ENCODE assay signal across 16 mouse cellular contexts in genomic region chr7:29118142-29118851, GRCm38 (mm10). TPM values are rescaled to one million over a fixed set of nuclear protein-coding genes. Genes with fewer than 3 reads are reported as not detected.
DNase-seq lines count a peak whose midpoint lies in the region; ATAC-seq and TF ChIP-seq lines count a peak whose summit lies in the region.
"Had no signal": no experiment of that assay in that cellular context is flagged by ENCODE, and none has a peak within 500 bp of the region (broad histone marks: within the 10 kb centered on the region; RNA-seq: fewer than 3 reads in every experiment).

No protein-coding gene starts in this region.

- H3K4me3 ChIP-seq in kidney, embryonic 15.5 days (replicated peaks): no peak overlapping the region
- H3K4me3 ChIP-seq in E14TG2a.4 (replicated peaks; ENCODE audit: low read length): peak overlapping the region; percentile 59
- H3K4me3 ChIP-seq in limb, embryonic 10.5 days: no peak overlapping the region
- H3K4me3 ChIP-seq: limb, embryonic 13.5 days had no signal

- no peaks in the 10 kb centered on the region for H3K9me3 ChIP-seq in kidney, embryonic 15.5 days (replicated peaks)
- no peaks in the 10 kb centered on the region for H3K9me3 ChIP-seq in E14TG2a.4 (ENCODE audit: low read length)
- no peaks in the 10 kb centered on the region for H3K9me3 ChIP-seq in limb, embryonic 10.5 days (replicated peaks)
- H3K9me3 ChIP-seq: limb, embryonic 13.5 days had no signal

- no peak overlapping the region for H3K27ac ChIP-seq in kidney, embryonic 15.5 days
- H3K27ac ChIP-seq in limb, embryonic 10.5 days: no peak overlapping the region
- H3K27ac ChIP-seq: hindbrain, embryonic 14.5 days; limb, embryonic 13.5 days had no signal

- no peak for DNase-seq in kidney, adult 18-20 months
- peak; percentile 70 for DNase-seq in ES-CJ7 (ENCODE audit: low read depth, low spot score)
- peak; percentile 38 for DNase-seq in limb, embryonic 10.5 days (ENCODE audit: low spot score)
- DNase-seq in urinary bladder, postnatal 14 days (ENCODE audit: low spot score): no peak
- no peak for DNase-seq in lung, postnatal 36 days
- DNase-seq: adrenal gland, postnatal 14 days; cerebellum, adult 11-12 months; gastrocnemius, postnatal 10 days; heart, postnatal 10 days; kidney, adult 9 months; thymus, adult 2 months had no signal

- no peak for TF ChIP-seq CTCF in E14TG2a.4 (conservative IDR thresholded peaks at IDR 0.05; ENCODE audit: low read length)

- 0 out of 2 replicates have a peak, but pooled peaks cover 7% of the 10 kb centered on the region for H3K4me1 ChIP-seq in kidney, embryonic 15.5 days
- H3K4me1 ChIP-seq in E14TG2a.4 (replicated peaks; ENCODE audit: low read depth, low read length): peaks cover 25% of the 10 kb centered on the region
- peaks cover 14% of the 10 kb centered on the region for H3K4me1 ChIP-seq in limb, embryonic 10.5 days
- H3K4me1 ChIP-seq: limb, embryonic 13.5 days had no signal

- 16% methylated on average over 18 of the region's 18 CpGs for WGBS in kidney, embryonic 15.5 days
- 9% methylated on average over 18 of the region's 18 CpGs for WGBS in limb, embryonic 10.5 days

- no peaks in the 10 kb centered on the region for H3K36me3 ChIP-seq in kidney, embryonic 15.5 days
- H3K36me3 ChIP-seq in E14TG2a.4 (ENCODE audit: insufficient read depth, low read length): peaks cover 12% of the 10 kb centered on the region
- H3K36me3 ChIP-seq in limb, embryonic 10.5 days: peaks cover 6% of the 10 kb centered on the region; the same call in 1 of the 2 replicates
- H3K36me3 ChIP-seq: limb, embryonic 13.5 days had no signal

- H3K4me2 ChIP-seq in kidney, embryonic 15.5 days: no peak overlapping the region
- H3K4me2 ChIP-seq: hindbrain, embryonic 14.5 days; limb, embryonic 13.5 days had no signal

- ATAC-seq in kidney, embryonic 15.5 days (replicated peaks; ENCODE audit: low FRiP score): 0 out of 2 replicates have a peak, but pooled peaks have one; percentile 41
- ATAC-seq: activated CD4-positive, CD25-positive, alpha-beta regulatory T cell, adult 4 months had no signal

- peaks cover 5% of the 10 kb centered on the region; the same call in 1 of the 2 replicates for H3K27me3 ChIP-seq in kidney, embryonic 15.5 days
- peaks cover 13% of the 10 kb centered on the region; the same call in 1 of the 2 replicates for H3K27me3 ChIP-seq in E14TG2a.4 (ENCODE audit: insufficient read depth, low read length)
- H3K27me3 ChIP-seq in limb, embryonic 10.5 days (ENCODE audit: low read depth, poor library complexity, severe bottlenecking): no peaks in the 10 kb centered on the region
- H3K27me3 ChIP-seq: limb, embryonic 13.5 days had no signal

- H3K9ac ChIP-seq in kidney, embryonic 15.5 days: no peak overlapping the region
- H3K9ac ChIP-seq: hindbrain, embryonic 14.5 days; limb, embryonic 13.5 days had no signal

RNA-seq across cellular contexts. Expression of gene Ryr1, which starts 6.7 kb away (rescaled TPM):
- polyA plus RNA-seq in kidney, embryonic 15.5 days (2015; fragmentation: Nextera tagmentation; extraction: Ambion mirVana): 1.6 and 1.8 TPM in 2 replicates
- 1.8 and 2.2 TPM in 2 replicates for polyA plus RNA-seq in limb, embryonic 10.5 days (2016; fragmentation: Nextera tagmentation; extraction: Ambion mirVana)

RNA-seq across cellular contexts. Expression of gene Rasgrp4, which starts 16.4 kb away (rescaled TPM):
- polyA plus RNA-seq in kidney, embryonic 15.5 days (2015; fragmentation: Nextera tagmentation; extraction: Ambion mirVana): 0.48 and 1.2 TPM in 2 replicates
- 0.60 and 0.70 TPM in 2 replicates for polyA plus RNA-seq in limb, embryonic 10.5 days (2016; fragmentation: Nextera tagmentation; extraction: Ambion mirVana)

RNA-seq across cellular contexts. Expression of gene Fam98c, which starts 37.7 kb away (rescaled TPM):
- polyA plus RNA-seq in kidney, embryonic 15.5 days (2015; fragmentation: Nextera tagmentation; extraction: Ambion mirVana): 19.4 and 21.4 TPM in 2 replicates
- polyA plus RNA-seq in limb, embryonic 10.5 days (2016; fragmentation: Nextera tagmentation; extraction: Ambion mirVana): 10.7 and 11.2 TPM in 2 replicates

RNA-seq across cellular contexts. Expression of gene Ggn, which starts 51.7 kb away (rescaled TPM):
- polyA plus RNA-seq in kidney, embryonic 15.5 days (2015; fragmentation: Nextera tagmentation; extraction: Ambion mirVana): 0.72 and 1.00 TPM in 2 replicates
- 0.29 and 0.38 TPM in 2 replicates for polyA plus RNA-seq in limb, embryonic 10.5 days (2016; fragmentation: Nextera tagmentation; extraction: Ambion mirVana)
- polyA plus RNA-seq: activated CD4-positive, CD25-positive, alpha-beta regulatory T cell, adult 4 months had no signal

RNA-seq across cellular contexts. Expression of gene Spred3, which starts 51.9 kb away (rescaled TPM):
- polyA plus RNA-seq in kidney, embryonic 15.5 days (2015; fragmentation: Nextera tagmentation; extraction: Ambion mirVana): 3.4 and 4.0 TPM in 2 replicates
- polyA plus RNA-seq in limb, embryonic 10.5 days (2016; fragmentation: Nextera tagmentation; extraction: Ambion mirVana): 2.7 and 3.3 TPM in 2 replicates

Comparison
In these comparisons a context has a peak if more than half of its experiments do, and no peak if none do; other contexts are left out.
1. DNase-seq: peak in ES-CJ7 (single experiment) and limb, embryonic 10.5 days (single experiment); none in kidney, adult 18-20 months (single experiment), urinary bladder, postnatal 14 days (single experiment) and lung, postnatal 36 days (single experiment).